Mouse (Mus musculus) brain, embryonic 14.5 days (tissue): ENCODE results near the gene Oas3.
A peak's percentile ranks its signal among the peaks of the same experiment; 100 is the strongest.

Experiments used
- CTCF ChIP-seq: fragments of 200-500 bp; IDR thresholded peaks from 2 replicates; pipeline ENCODE4 v1.5.1; 2012; ENCODE audit warnings: inconsistent platforms, mild to moderate bottlenecking, moderate library complexity, borderline replicate concordance; ENCODE audit not compliant: insufficient read depth, insufficient read length; ENCODE audit errors: extremely low read depth
- POLR2A ChIP-seq: fragments of 200-500 bp; IDR thresholded peaks from 2 replicates; pipeline ENCODE4 v1.6.1; 2012; ENCODE audit warnings: mild to moderate bottlenecking, inconsistent platforms, borderline replicate concordance; ENCODE audit not compliant: poor library complexity, insufficient read depth, insufficient read length, severe bottlenecking; ENCODE audit errors: extremely low read depth

GRCm38 (mm10) chr5:120781646-120782045, 4.2 kb upstream of the Oas3 start:
- TF ChIP-seq CTCF (peak; percentile 22; the same call in 1 of the 2 replicates), POLR2A (no peak)
